Mouse (Mus musculus) lung, adult 2 months (tissue): ENCODE data around the gene Hspa12b.

Experiments used
- CTCF ChIP-seq: fragments of 200-500 bp; IDR thresholded peaks from 2 replicates; pipeline ENCODE4 v1.5.1; 2011; ENCODE audit warnings: mild to moderate bottlenecking, low read length, control low read depth; ENCODE audit not compliant: insufficient read depth
- POLR2A ChIP-seq: fragments of 200-500 bp; IDR thresholded peaks from 2 replicates; pipeline ENCODE4 v1.6.1; 2011; ENCODE audit warnings: low read depth, mild to moderate bottlenecking, control low read depth, low read length, borderline replicate concordance; ENCODE audit errors: extremely low read depth

- TF ChIP-seq POLR2A (no peak), CTCF (no peak)
Observed at GRCm38 (mm10) chr2:131125964-131126815, 890 bp upstream of the Hspa12b start.
